Mouse (Mus musculus) fibroblast of lung, adult 2 months (primary cell): Measurements from ENCODE around the gene Plau.

Experiments
- DNase-seq: peaks from one replicate; pipeline ENCODE4 v3.0.0-alpha.2; 2011; ENCODE audit warnings: low read depth

The Plau gene

DNA sequence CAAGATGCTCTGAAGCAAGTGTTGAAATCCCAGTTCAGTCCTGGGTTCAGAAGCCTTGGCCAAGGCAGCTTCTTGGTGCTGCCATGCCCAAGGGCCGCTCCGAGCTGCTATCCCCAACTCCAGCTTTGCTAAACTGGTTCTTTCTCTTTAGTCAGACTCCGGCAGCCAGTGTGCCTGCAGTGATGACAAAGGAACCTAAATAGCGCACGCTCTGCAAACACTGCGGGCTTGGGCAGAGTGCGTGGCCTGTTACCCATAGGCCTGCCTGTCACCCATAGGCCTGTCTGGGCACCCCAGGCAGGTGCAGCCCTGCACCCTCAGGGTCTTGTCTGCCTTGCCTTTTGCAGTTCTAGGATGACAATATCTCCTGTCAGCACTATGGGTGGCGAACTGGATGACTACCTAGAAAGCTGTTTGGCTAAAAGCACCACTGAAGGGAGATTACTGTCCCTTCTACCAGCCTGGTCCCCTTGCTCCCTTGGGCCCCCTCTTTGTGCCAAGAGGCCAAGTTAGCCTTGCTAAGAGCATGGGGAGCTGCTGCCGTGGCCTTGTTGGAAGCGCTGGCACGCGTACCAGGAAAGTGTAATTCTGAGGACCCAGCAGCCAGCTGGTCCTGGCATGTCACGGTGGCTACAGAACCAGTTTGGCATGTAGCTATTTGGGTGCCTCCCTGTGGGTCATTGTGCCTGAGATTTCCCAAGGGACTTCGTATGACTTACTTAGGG lies 30.2 kb upstream of the Plau start:
- no peak for DNase-seq

DNA sequence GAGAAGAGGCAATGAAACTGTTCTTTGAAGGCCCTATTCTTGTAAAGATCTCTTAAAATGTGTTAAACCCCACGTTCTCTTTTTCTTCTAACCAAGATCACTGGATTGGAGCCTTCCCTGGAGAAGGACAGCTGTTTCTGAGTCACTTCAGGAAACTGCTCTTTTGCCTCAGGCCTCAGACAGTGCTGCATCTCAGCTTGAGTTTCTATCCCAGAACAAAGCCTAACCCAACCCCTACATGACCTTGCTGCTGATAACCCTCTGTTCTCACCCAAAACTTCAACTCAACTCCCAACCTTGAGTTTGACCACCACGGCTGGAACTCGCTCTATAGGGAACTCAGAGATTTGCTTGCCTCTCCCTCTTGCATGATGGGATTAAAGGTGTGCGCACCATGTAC lies 27.1 kb upstream of the Plau start:
- no peak for DNase-seq

DNA sequence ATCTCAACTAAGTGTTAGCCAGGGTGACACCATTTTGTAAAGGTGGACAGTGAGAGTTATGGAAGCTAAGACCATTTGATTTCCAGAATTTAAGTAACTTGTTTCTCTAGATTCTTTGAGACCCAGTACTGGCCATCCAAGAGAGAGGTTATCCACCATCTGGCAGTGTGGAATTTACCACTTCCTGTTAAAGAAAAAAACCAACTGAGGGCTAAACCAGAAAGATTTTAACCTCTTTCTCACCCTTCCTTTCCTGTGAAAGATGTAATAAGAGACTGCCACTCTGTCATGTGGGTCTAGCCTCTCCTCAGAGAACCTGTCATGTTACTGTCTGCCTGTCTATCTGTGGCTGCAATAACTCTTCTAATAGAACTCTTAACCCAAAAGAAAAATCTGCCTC lies 26.6 kb upstream of the Plau start:
- no peak for DNase-seq

DNA sequence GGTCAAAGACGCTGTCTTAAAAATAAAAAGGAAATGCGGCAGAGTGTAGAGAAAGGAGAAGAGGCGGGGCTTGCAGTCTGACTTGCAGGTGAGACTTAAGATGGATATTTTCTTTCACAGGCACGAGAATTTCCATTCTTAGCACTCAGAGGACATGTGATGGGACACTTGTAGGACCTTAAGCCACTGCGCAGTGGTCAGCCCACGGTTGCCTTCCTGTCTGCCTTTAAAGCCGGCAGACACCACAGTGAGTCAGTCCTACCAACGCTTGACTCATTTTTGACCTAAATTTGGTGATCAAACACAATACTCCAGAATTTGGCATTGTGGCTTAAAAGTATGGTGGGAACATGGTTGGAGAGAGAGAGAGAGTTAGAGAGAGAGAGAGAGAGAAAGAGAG lies 25.2 kb upstream of the Plau start:
- DNase-seq = no peak

DNA sequence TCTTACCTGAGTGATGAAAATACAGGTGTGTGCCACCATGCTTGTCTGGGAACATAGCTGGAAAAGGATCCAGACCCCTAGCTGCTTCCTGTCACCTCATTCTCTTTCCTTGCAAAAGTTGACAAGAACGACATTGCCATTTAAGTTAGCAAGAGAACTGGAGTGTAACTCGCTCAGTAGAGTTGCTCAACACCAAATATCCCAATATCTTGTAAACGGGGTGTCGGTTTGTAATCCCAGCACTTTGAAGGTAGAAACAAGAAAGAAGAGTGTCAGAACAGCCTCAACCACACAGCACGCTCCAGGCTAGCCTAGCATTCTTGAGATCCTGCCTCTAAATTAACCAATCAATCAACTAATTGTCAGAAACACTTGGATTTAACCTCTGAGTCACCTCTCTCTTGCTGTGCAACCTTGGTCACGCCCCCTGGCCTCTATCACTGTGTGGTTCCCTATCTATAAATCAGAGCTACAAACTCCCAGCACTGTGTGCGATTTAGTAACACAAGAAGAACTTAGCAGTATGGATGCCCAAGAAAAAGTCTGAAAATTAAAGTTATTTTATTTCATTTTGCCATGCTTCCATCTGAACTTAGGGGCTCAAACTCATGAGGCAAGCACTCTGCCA lies 24.6 kb upstream of the Plau start:
- DNase-seq = no peak

DNA sequence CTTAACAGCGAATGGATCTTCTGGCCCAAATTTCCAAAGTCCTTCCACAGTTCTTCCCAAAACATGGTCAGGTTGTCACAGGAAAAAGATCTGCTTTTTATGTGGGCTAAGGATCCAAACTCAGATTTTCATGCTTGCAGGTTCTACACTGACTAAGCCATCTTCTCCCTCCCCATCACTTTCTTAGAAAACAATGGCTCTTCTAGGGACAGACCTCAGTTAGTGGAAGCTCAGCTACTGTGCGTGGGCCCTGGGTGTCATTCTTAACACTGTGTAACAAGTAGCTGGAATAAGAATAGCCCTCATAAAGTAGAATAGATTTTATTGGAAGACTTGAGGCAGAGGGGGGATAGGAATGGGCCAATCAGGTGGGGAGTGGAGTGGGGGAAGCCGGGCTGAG lies 21.0 kb upstream of the Plau start:
- DNase-seq = no peak

DNA sequence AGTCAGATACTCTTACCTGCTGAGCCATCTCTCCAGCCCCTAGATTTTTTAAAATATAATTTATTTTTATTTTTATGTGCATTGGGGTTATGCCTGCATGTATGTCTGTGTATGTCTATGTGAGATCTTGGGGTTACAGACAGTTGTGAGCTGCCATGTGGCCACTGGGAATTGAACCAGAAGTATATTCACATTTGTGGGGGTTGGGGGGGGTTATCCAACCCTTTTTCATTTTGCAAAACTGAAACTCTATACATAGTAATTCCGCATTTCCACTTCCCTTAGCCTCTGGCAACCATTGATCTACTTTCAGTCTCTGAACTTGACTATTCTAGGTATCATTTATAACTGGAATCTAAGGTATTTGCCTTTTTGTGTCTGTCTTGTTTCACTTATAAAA lies 11.9 kb upstream of the Plau start:
- DNase-seq = no peak

DNA sequence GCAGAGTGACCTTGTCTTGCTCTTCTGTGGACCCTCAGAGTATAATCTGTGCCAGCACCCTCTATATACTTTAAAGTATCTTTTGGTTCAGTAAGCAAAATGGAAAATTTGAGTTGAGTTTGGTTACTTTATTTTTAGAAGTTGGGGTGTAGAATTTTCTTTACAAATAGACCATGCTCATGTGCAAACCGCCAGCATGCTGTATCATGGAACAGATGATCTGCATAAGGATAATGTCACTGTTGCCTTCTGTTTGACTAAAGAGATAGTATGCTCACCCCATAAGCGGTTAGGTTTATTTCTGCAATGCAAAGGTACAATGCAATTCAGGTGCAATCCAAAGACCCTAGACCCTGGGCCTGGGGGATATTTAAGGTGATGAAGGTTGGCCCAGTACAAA lies 10.9 kb upstream of the Plau start:
- no peak for DNase-seq

DNA sequence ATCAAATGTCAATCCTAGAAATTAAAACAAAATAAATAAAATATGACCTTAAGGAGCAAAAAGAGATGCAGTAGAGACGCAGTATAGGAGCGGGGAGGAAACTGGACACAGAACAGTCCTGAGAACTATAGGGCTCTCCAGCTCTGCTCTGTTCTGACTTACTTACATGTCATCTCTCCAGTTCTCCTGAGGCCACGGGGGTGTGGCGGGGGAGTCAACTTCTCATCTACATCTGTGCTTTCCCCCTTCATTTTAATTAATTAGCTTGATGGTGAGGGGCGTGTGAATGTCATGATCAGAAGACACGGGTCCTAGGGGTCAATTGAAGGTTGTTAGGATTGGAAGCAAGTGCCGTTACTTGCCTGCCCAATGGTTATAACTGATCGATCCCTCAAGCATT lies 9.4 kb upstream of the Plau start:
- DNase-seq = no peak

DNA sequence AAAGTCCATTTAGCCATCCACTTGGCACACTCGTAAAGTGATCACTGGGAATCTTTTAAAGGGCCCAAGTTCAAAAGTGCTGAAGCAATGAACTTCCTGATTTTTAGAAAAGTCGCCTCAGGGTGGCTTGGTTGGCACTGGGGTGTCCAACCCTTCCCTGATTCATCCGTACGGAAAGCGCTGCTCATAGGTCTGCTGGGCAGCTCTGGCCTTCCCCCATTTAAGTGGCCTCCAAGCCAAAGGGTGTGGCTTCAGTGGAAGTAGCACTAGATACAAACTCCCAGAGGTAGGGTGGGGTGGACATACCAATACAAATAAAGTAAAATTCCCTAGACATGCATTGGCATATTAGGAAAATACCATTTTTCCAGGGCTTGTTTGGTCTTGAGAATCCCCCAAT lies 9.0 kb upstream of the Plau start:
- no peak for DNase-seq

DNA sequence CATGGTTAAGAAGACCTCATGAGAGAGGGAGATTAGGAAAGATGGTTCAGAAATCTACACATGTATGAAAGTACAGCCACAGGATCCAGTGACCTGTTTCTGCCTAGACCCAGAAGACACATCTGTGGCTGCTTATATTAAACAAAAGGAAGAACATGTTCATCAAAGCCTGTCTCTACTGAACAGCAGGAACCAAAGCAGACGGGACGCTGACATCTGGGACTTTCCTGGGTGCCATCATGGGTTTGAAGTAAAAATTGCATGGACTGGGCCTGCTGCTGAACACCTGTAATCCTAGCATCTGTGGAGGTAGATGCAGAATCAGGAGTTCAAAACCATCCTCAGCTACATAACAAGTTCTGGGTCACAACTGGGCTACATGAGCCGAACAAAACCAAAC lies 7.9 kb upstream of the Plau start:
- no peak for DNase-seq

DNA sequence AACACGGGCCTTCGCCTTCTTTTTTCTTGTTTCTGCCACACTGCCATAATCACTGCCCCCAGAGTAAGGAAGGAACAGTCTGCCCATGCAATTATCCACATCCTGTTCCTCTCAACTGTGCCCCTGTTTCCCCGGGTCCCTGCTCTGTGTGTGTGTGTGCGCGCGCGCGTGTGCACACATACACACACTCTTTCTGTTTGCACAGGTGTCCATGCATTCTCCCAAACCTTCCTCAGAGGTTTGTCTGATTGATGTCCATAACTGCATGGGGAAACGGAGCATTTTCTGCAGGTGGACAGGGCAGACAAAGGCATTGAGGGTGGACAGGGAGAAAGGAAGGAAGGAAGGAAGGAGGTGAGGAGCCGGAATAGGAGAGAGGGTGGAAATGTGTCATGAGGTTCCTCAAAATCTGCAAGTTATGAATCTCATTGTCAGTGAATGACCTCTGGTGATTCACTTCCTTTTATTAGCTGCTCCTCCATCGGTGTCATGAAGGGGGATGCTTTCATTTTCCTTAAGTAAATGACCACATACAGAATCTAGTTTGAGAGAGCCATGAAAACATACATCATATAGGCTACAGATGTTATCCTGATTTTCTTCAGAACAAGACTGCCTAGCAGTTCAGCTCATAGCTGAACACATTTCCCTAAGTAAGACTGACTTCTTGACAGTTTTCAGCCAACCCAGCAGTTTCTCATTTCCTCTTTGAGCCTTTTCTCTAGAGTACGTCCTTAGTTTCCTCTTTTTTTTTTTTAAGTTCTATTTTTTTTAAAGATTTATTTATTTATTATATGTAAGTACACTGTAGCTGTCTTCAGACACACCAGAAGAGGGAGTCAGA lies 6.7 kb upstream of the Plau start:
- DNase-seq = no peak

DNA sequence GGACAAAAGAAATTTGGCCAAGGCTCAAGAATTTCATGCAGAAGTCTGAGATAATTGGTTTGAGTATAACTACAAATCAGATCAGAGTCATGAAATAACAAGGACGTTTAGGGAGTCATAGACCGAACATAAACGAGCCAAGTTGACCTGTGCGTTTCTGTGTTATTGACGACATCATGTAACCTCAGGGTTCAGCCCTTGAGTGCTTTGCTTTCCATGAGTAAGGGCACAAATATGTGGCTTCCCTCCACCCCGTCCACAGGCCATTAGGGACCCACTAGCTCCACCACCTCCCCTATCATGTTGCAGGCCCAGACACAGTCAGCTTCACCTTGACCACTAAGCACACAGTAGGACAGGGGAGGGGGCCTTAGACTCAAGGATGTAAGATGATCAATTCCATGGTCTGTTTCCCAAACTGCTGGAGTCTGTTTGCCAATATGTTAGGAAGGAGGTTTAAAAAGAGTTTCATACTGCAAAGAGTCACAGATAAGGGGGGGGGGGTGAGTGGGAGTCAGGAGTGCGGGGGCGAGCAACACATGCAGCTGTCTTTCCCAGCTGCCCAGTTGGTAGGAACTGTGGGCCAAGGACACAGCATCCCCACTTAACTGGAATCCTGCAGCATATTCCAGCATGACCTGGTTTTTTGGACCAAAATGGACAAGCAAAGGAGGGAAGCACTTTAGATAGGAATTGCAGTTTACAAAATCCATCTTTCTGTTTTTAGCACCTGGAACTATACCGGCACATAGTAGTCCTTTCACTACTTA lies 5.1 kb upstream of the Plau start:
- no peak for DNase-seq

DNA sequence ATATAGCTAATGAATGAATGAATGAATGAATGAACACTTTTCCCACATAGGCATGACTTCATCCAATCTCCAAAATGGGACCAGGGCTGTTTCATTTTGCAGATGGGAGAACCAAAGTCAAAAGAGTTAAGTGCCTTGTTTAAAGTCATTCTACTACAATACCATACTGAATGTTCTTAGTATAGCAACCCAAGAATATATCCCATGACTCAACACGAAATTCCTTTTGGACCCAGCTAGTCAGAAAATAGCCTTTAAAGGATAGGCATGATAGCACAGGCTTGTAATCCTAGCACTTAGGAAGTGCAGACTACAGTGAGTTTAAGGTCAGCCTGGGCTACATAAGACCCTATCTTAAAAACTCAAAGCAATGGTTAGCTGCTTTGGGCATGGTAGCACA lies 4.5 kb upstream of the Plau start:
- no peak for DNase-seq

DNA sequence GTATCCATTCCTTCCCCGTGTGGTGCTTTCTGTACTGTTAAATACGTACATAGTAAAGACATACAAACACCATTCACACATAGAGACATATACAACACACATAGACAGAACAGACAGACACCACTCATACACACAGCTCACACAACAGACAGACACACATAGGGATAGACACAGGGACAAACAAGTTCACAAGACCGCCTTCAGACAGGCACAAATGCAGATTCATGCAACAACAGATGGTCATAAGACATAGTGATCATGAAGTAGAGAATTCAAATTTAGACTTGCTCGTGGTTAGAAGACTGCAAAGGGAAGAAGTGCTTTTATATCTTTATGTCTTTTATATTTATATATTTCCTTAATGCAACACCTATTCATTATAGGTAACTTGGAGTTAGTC lies 2.9 kb upstream of the Plau start:
- DNase-seq = no peak

DNA sequence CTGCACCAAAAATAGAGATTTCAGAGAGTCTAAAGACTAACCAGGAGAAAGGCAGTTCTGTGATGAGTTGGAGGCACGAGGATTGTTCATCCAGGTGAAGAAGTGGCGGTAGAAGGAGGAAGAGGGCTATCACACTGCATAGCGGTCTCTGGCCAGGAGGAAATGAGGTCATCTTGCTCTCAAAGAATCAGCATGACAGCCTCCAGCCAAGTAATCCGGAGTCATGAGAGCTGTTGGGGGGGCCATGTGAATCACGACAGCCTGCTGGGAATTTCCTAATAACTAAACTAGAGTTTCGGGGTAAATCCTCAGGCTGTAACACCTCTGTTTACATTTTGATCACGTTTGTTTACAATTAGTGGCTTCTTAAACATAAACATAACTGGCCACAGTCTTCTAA lies 2.3 kb upstream of the Plau start:
- no peak for DNase-seq

DNA sequence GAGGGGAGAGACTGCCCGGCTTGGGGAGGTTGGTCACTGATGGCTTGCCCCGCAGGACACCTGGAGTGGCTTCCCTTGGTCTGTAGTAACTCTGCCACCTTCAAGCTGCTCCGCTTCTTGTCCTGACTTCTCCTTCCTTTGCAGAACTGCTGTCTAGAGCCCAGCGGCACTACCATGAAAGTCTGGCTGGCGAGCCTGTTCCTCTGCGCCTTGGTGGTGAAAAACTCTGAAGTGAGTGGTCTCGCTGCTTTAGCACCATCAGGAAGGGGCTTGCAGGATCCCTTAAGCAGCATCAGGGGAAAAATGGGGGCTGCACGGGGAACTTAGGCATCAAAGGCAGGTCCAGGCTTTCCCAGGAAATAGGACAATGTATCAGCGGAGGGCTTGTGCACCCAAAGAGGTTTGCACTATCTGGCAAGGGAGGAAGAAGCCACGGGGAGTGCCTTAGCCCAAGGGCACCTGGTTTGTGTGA lies 481 bp downstream of the Plau start:
- DNase-seq = no peak

DNA sequence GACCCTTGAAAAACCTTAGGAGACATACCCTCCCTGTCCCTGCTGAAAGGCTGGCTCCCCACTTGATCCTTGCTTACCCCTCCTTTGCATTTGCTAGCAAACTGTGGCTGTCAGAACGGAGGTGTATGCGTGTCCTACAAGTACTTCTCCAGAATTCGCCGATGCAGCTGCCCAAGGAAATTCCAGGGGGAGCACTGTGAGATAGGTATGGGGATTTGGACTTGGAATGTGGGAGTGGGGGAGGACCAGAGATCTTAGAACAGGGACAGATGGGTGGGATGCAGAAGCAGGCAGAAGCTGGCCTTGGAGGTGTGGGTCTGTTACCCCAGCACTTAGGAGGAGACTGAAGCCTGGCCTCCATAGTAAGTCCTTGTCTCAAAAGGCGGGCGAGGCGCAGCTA lies 1.2 kb downstream of the Plau start:
- no peak for DNase-seq

DNA sequence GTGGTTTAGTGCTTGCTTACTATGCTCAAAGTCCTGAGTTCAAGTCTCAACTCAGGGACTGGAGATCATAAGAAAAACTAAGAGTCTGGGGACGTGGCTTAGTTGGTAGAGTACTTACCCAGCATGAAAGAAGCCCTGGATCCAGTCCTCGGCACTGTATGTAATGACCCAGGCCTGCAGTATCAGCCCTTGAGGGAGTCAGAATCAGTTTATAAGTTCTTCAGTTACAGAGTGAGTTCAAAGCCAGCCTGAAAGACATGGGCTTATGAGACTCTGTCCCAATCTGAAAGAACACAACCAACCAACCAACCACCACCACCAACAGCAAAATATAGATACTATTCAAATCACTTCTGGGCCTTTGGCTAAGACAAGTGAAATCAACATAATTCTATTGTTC lies 5.1 kb downstream of the Plau start:
- DNase-seq = no peak

DNA sequence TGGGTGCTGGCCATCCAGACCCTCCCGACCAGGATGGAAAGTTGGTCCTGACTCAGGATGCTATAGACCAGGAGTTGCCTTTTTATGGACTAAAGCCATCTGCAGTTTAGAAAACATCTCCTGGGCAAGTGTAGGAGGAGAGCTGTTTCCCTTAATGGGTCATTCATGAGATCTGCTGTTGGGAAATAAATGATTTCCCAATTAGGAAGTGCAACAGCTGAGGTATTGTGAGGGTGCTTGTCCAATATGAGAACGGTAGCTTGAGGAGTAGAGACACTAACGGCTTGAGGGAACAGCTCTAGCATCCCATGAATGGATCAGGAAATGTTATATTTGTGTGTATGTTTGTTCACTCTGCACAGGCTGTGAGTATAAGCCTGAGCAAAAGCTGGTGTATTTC lies 6.2 kb downstream of the Plau start:
- no peak for DNase-seq

DNA sequence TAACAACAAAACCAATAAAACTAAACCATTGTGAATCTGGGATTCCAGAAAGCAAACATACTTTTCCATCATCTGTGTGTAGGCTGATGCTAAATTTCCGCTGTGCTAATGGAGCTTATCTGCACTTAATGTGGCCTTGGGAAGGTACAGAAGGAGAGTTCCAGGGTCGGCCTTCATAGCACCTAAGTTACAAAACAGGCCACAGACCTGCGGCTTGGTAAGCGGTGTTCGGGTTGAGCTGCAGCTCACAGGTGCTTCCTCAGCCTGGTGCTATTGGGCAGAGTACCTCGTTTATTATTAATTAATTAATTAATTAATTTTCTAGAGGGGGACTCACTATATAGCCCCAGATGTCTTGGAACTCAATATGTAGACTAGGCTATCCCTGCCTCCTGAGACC lies 7.7 kb downstream of the Plau start:
- no peak for DNase-seq
